Mouse (Mus musculus) G1E (cell line): Measurements from ENCODE around the gene Lhx6.

Experiments
- CTCF ChIP-seq: IDR thresholded peaks from 2 replicates; pipeline ENCODE4 v1.5.1; 2012; ENCODE audit warnings: low read depth, low read length, inconsistent platforms, mixed read lengths
- GATA1 ChIP-seq: IDR thresholded peaks from 2 replicates; pipeline ENCODE4 v1.6.1; 2012; ENCODE audit warnings: borderline replicate concordance, low read length, inconsistent platforms, mixed read lengths
- GATA2 ChIP-seq: IDR thresholded peaks from 2 replicates; pipeline ENCODE4 v1.6.1; 2012; ENCODE audit warnings: low read depth, low read length, inconsistent platforms, borderline replicate concordance
- POLR2AphosphoS5 ChIP-seq: IDR thresholded peaks from 2 replicates; pipeline ENCODE4 v1.6.1; 2012; ENCODE audit warnings: low read depth, low read length, inconsistent platforms; ENCODE audit not compliant: insufficient replicate concordance
- TAL1 ChIP-seq: conservative IDR thresholded peaks from 2 replicates; pipeline ENCODE4 v1.6.1; 2012; ENCODE audit warnings: low read depth, low read length, inconsistent platforms, mixed read lengths

GRCm38 (mm10) chr2:36082802-36083580 lies 22.2 kb downstream of the Lhx6 start:
- no peak for TF ChIP-seq CTCF
- TF ChIP-seq TAL1: no peak
- no peak for TF ChIP-seq GATA2
- no peak for TF ChIP-seq GATA1
- no peak for TF ChIP-seq POLR2AphosphoS5
